Mouse (Mus musculus): ENCODE data around the gene Aass. TPM values are rescaled to one million over a fixed set of nuclear protein-coding genes. Genes with fewer than 3 reads are reported as not detected.

Aass gene
- polyA plus RNA-seq, 1 experiment, result 1.5 TPM

GRCm38 (mm10) chr6:23084587-23085421, 48.0 kb downstream of the Aass start:
- TF ChIP-seq CTCF (IDR thresholded peaks at IDR 0.05; ENCODE audit: control insufficient read depth, insufficient read depth, low read length) (no peak), POLR2A (IDR thresholded peaks at IDR 0.05; ENCODE audit: borderline replicate concordance, control insufficient read depth, low read depth, low read length) (no peak)
- Histone ChIP-seq H3K27ac (ENCODE audit: control insufficient read depth, insufficient read depth, low read depth, low read length, poor library complexity) (no peak overlapping the region), H3K4me3 (replicated peaks; ENCODE audit: control insufficient read depth, low read depth, low read length) (no peak overlapping the region), H3K4me1 (ENCODE audit: control insufficient read depth, insufficient read depth, low read length) (no peaks in the 10 kb centered on the region)
- 73% methylated on average over 5 of the region's 5 CpGs for WGBS

GRCm38 (mm10) chr6:23079991-23080680, 52.6 kb downstream of the Aass start:
- 69% methylated on average over 3 of the region's 3 CpGs for WGBS
- Histone ChIP-seq H3K27ac (ENCODE audit: control insufficient read depth, insufficient read depth, low read depth, low read length, poor library complexity) (no peak overlapping the region), H3K4me3 (replicated peaks; ENCODE audit: control insufficient read depth, low read depth, low read length) (no peak overlapping the region), H3K4me1 (ENCODE audit: control insufficient read depth, insufficient read depth, low read length) (no peaks in the 10 kb centered on the region)
- TF ChIP-seq POLR2A (IDR thresholded peaks at IDR 0.05; ENCODE audit: borderline replicate concordance, control insufficient read depth, low read depth, low read length), result no peak
- TF ChIP-seq CTCF (IDR thresholded peaks at IDR 0.05; ENCODE audit: control insufficient read depth, insufficient read depth, low read length), result no peak

GRCm38 (mm10) chr6:23078273-23078672, 54.5 kb downstream of the Aass start:
- Histone ChIP-seq H3K27ac (ENCODE audit: control insufficient read depth, insufficient read depth, low read depth, low read length, poor library complexity) (no peak overlapping the region), H3K4me1 (ENCODE audit: control insufficient read depth, insufficient read depth, low read length) (no peaks in the 10 kb centered on the region), H3K4me3 (replicated peaks; ENCODE audit: control insufficient read depth, low read depth, low read length) (no peak overlapping the region)
- WGBS, result 48% methylated on average over 2 of the region's 2 CpGs
- TF ChIP-seq POLR2A (IDR thresholded peaks at IDR 0.05; ENCODE audit: borderline replicate concordance, control insufficient read depth, low read depth, low read length), result no peak
- TF ChIP-seq CTCF (IDR thresholded peaks at IDR 0.05; ENCODE audit: control insufficient read depth, insufficient read depth, low read length), result no peak

GRCm38 (mm10) chr6:23076060-23076459, 56.7 kb downstream of the Aass start:
- no peaks in the 10 kb centered on the region for H3K4me1 ChIP-seq (ENCODE audit: control insufficient read depth, insufficient read depth, low read length)
- 75% methylated on average over 2 of the region's 2 CpGs for WGBS
- H3K4me3 ChIP-seq (replicated peaks; ENCODE audit: control insufficient read depth, low read depth, low read length), result no peak overlapping the region
- no peak overlapping the region for H3K27ac ChIP-seq (ENCODE audit: control insufficient read depth, insufficient read depth, low read depth, low read length, poor library complexity)
- TF ChIP-seq CTCF (IDR thresholded peaks at IDR 0.05; ENCODE audit: control insufficient read depth, insufficient read depth, low read length), result no peak
- TF ChIP-seq POLR2A (IDR thresholded peaks at IDR 0.05; ENCODE audit: borderline replicate concordance, control insufficient read depth, low read depth, low read length), result no peak

- Histone ChIP-seq H3K4me1 (ENCODE audit: control insufficient read depth, insufficient read depth, low read length) (no peaks in the 10 kb centered on the region), H3K27ac (ENCODE audit: control insufficient read depth, insufficient read depth, low read depth, low read length, poor library complexity) (no peak overlapping the region), H3K4me3 (replicated peaks; ENCODE audit: control insufficient read depth, low read depth, low read length) (no peak overlapping the region)
- TF ChIP-seq CTCF (IDR thresholded peaks at IDR 0.05; ENCODE audit: control insufficient read depth, insufficient read depth, low read length) (no peak), POLR2A (IDR thresholded peaks at IDR 0.05; ENCODE audit: borderline replicate concordance, control insufficient read depth, low read depth, low read length) (no peak)
- 77% methylated on average over 5 of the region's 5 CpGs for WGBS
These were observed 77.1 kb downstream of the Aass start for GRCm38 (mm10) chr6:23055734-23056133.

- no peaks in the 10 kb centered on the region for H3K4me1 ChIP-seq (ENCODE audit: control insufficient read depth, insufficient read depth, low read length)
- 79% methylated on average over 4 of the region's 4 CpGs for WGBS
- H3K4me3 ChIP-seq (replicated peaks; ENCODE audit: control insufficient read depth, low read depth, low read length), result no peak overlapping the region
- TF ChIP-seq POLR2A (IDR thresholded peaks at IDR 0.05; ENCODE audit: borderline replicate concordance, control insufficient read depth, low read depth, low read length), result no peak
- TF ChIP-seq CTCF (IDR thresholded peaks at IDR 0.05; ENCODE audit: control insufficient read depth, insufficient read depth, low read length), result no peak
- H3K27ac ChIP-seq (ENCODE audit: control insufficient read depth, insufficient read depth, low read depth, low read length, poor library complexity), result no peak overlapping the region
These were observed 84.0 kb downstream of the Aass start for GRCm38 (mm10) chr6:23048836-23049235.

- TF ChIP-seq CTCF (IDR thresholded peaks at IDR 0.05; ENCODE audit: control insufficient read depth, insufficient read depth, low read length), result no peak
- no peak for TF ChIP-seq POLR2A (IDR thresholded peaks at IDR 0.05; ENCODE audit: borderline replicate concordance, control insufficient read depth, low read depth, low read length)
- 74% methylated on average over 1 of the region's 1 CpGs for WGBS
- Histone ChIP-seq H3K4me1 (ENCODE audit: control insufficient read depth, insufficient read depth, low read length) (no peaks in the 10 kb centered on the region), H3K27ac (ENCODE audit: control insufficient read depth, insufficient read depth, low read depth, low read length, poor library complexity) (no peak overlapping the region), H3K4me3 (replicated peaks; ENCODE audit: control insufficient read depth, low read depth, low read length) (no peak overlapping the region)
These were observed 104.5 kb downstream of the Aass start for GRCm38 (mm10) chr6:23028251-23028650.

Other genes with a start within 250 kb of the Aass start
- gene Fezf1, start 115.4 kb upstream of the Aass start, polyA plus RNA-seq (2011; ENCODE audit: insufficient read depth, insufficient read length, low replicate concordance, missing spikeins), result not detected in 2 replicates

Measured in bone marrow, adult 2 months (tissue).